Mouse (Mus musculus) liver, embryonic 14.5 days (tissue): ENCODE data around the gene Pkdcc. TPM values are rescaled to one million over a fixed set of nuclear protein-coding genes. Genes with fewer than 3 reads are reported as not detected.

Experiments
- ATAC-seq: fragments of 200-750 bp; cut with Nextera tagmentation; 2 replicates; pipeline ENCODE4 v1.8.0; 2017; ENCODE audit warnings: moderate number of reproducible peaks, mild to moderate bottlenecking, moderate library complexity; ENCODE audit not compliant: insufficient read depth
- DNase-seq, 3 experiments: peaks; one replicate each; pipeline ENCODE4 v3.0.0-alpha.2; 2012 to 2013; ENCODE audit warnings: low read depth in 3 of 3, low spot score in 3 of 3
- H3K27ac ChIP-seq: fragments of 300-500 bp; sonication (generic); 2 replicates; pipeline ENCODE4 v1.5.1; 2014; ENCODE audit warnings: moderate library complexity, mild to moderate bottlenecking, control low read depth, inconsistent platforms
- H3K27me3 ChIP-seq: fragments of 300-500 bp; sonication (generic); 2 replicates; pipeline ENCODE4 v1.6.1; 2014; ENCODE audit warnings: mild to moderate bottlenecking, low read length, moderate library complexity; ENCODE audit not compliant: control insufficient read depth, insufficient read depth
- H3K36me3 ChIP-seq: fragments of 300-500 bp; sonication (generic); replicated peaks from 2 replicates; pipeline ENCODE4 v1.6.1; 2014; ENCODE audit warnings: low read depth; ENCODE audit not compliant: control insufficient read depth, insufficient read depth
- H3K4me1 ChIP-seq, 2 experiments: fragments of 200-500 bp in 1 of 2; fragments of 300-500 bp in 1 of 2; sonication (generic) in 1 of 2; replicated peaks; 2 replicates each; pipeline ENCODE4 v1.6.1; 2012 to 2014; ENCODE audit warnings: antibody characterized with exemption in 1 of 2, inconsistent platforms in 1 of 2, low read length in 1 of 2; ENCODE audit not compliant: control insufficient read depth in 2 of 2, insufficient read depth in 2 of 2
- H3K4me2 ChIP-seq: fragments of 300-500 bp; sonication (generic); 2 replicates; pipeline ENCODE4 v1.6.1; 2014; ENCODE audit warnings: low read depth, mild to moderate bottlenecking, control low read depth, moderate library complexity
- H3K4me3 ChIP-seq, 2 experiments: fragments of 200-500 bp in 1 of 2; fragments of 300-500 bp in 1 of 2; sonication (generic) in 1 of 2; 2 replicates each; pipeline ENCODE4 v1.5.1; 2012 to 2014; ENCODE audit warnings: low read depth in 2 of 2, low read length in 2 of 2, mild to moderate bottlenecking in 2 of 2, control low read depth in 1 of 2, inconsistent platforms in 1 of 2, moderate library complexity in 1 of 2; ENCODE audit not compliant: insufficient read depth in 1 of 2
- H3K9ac ChIP-seq: fragments of 300-500 bp; sonication (generic); replicated peaks from 2 replicates; pipeline ENCODE4 v1.6.1; 2014; ENCODE audit warnings: mild to moderate bottlenecking, control low read depth, moderate library complexity
- H3K9me3 ChIP-seq: fragments of 300-500 bp; sonication (generic); 2 replicates; pipeline ENCODE4 v1.6.1; 2016; ENCODE audit warnings: low read length, mixed read lengths; ENCODE audit not compliant: control insufficient read depth
- CTCF ChIP-seq: IDR thresholded peaks from 2 replicates; pipeline ENCODE4 v1.5.1; 2016; ENCODE audit warnings: antibody characterized with exemption, low read depth, control low read depth
- EP300 ChIP-seq: IDR thresholded peaks from 2 replicates; pipeline ENCODE4 v1.6.1; 2016; ENCODE audit warnings: antibody characterized with exemption, low read depth
- WGBS: fragments of 180-500 bp; shearing (Covaris S2); extraction: QIAGEN DNeasy Blood & Tissue Kit; methylation state at CpG from one replicate; pipeline ENCODE4 v1.1.7; 2014; ENCODE audit not compliant: insufficient replicate concordance; 5-methylcytosine and 5-hydroxymethylcytosine counted together
- polyA plus RNA-seq, 2 experiments: library from polyadenylated mRNA; depleted of rRNA in 1 of 2; stranded (reverse) in 1 of 2; unstranded in 1 of 2; fragments of >200 nt; fragmentation: Nextera tagmentation in 1 of 2; extraction: Ambion mirVana in 1 of 2; gene quantifications; 2 replicates each; pipeline versions ENCODE4 v1.2.1 to v1.2.3; 2012 to 2014

Pkdcc gene
- polyA plus RNA-seq, 2 experiments: 2.3 to 14.7 TPM

DNA sequence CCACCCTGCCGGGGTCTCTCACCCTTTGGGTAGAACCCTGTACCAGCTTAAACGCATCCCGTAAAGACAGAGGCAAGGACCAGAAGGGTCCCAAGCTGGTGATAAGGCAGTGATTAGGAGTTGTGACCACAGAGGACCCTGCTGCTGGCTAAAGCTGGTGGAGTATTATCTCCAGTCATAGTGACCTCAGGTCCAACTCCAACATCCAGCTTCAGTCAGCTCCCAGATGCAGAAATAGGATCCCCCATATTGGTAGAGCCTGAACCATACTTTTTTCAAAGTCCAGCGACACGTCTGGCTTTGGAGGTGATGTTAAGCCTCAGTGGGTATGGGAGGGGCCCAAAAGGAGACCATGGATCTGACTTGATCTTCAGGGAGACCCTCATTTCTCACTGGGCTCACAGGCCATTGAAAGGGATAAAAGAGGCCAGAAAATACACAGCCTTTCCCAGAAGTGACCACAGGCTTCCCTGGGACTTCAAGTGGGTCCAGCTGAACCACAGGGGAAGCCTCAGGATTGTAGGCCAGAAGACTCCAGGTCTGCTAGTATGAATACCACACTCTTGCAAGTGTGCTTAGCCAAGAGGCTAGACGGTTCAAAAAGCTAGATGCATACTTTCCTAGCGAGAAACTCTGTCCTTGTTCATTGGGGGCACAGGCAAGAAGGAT lies 1.3 kb downstream of the Pkdcc start:
- TF ChIP-seq CTCF: no peak
- no peak for TF ChIP-seq EP300
- Histone ChIP-seq H3K27ac (no peak overlapping the region), H3K4me3 (peak overlapping the region; percentile 38 to 56), H3K9ac (no peak overlapping the region; the same call in 1 of the 2 replicates), H3K4me1 (peaks cover 0 to 20% of the 10 kb centered on the region in 2 experiments; a peak in 2 of 4 replicates), H3K36me3 (no peaks in the 10 kb centered on the region), H3K9me3 (no peaks in the 10 kb centered on the region), H3K27me3 (peaks cover 29% of the 10 kb centered on the region), H3K4me2 (peak overlapping the region; percentile 59)
- DNase-seq (no peak), ATAC-seq (no peak)
- 23% methylated on average over 7 of the region's 7 CpGs for WGBS

DNA sequence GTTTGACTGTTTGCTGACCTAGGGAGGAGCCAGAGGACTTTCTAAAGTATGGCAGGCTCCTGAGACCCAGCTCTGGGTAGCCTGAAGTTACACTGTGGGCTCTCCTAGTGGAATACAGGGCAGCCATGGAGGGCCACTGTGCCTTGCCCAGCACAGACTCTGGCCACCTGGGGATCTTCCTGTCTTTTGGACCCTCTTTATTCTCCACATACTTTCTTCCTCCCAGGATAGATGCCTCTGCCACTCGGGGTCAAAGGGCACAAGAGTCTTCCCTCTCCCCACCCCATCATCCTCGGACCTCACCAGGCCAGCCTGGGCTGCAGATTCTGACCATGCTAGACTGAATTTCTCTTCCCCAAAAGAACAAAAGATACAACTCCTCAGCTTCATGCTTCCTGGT lies 3.1 kb downstream of the Pkdcc start:
- no peaks in the 10 kb centered on the region for H3K9me3 ChIP-seq
- peak overlapping the region; percentile 59 for H3K4me2 ChIP-seq
- ATAC-seq (no peak), DNase-seq (no peak)
- H3K9ac ChIP-seq: no peak overlapping the region; the same call in 1 of the 2 replicates
- TF ChIP-seq CTCF (no peak), EP300 (no peak)
- H3K4me1 ChIP-seq: peaks cover 0 to 14% of the 10 kb centered on the region in 2 experiments; a peak in 2 of 4 replicates
- H3K4me3 ChIP-seq: peak overlapping the region in 1 of 2 experiments; percentile 31; a peak in 2 of 4 replicates
- no peak overlapping the region for H3K27ac ChIP-seq
- WGBS: 47% methylated on average over 2 of the region's 2 CpGs
- peaks cover 29% of the 10 kb centered on the region for H3K27me3 ChIP-seq
- no peaks in the 10 kb centered on the region for H3K36me3 ChIP-seq

DNA sequence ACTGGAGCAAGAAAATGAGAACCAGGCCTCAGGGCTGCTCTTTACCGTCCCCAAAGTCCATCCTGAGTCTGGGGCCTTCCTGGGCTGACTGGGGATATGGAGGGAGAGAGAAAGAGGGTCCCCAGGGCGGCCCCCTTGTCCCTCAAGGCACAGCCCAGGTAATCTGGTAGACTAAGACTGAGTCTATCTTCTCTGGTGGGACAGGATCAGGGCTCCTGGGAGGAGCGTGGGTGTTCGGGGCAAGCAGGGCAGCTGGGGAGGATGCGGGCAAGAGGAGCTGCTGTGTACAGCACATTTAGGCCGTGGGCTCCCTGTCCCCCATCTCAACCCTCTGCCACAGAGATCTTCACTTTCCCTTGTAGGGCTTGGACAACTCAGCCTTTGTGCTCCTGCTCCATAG lies 3.6 kb downstream of the Pkdcc start:
- Histone ChIP-seq H3K36me3 (no peaks in the 10 kb centered on the region), H3K9me3 (no peaks in the 10 kb centered on the region), H3K4me3 (0 out of 4 replicates have a peak overlapping the region, but pooled peaks of 1 of the 2 experiments have one; percentile 0), H3K27me3 (peaks cover 28% of the 10 kb centered on the region), H3K4me2 (peak overlapping the region; percentile 6; the same call in 1 of the 2 replicates), H3K9ac (no peak overlapping the region), H3K4me1 (peaks cover 0 to 13% of the 10 kb centered on the region in 2 experiments; a peak in 2 of 4 replicates), H3K27ac (no peak overlapping the region)
- DNase-seq (no peak), ATAC-seq (no peak)
- 55% methylated on average over 6 of the region's 6 CpGs for WGBS
- TF ChIP-seq EP300 (no peak), CTCF (no peak)

DNA sequence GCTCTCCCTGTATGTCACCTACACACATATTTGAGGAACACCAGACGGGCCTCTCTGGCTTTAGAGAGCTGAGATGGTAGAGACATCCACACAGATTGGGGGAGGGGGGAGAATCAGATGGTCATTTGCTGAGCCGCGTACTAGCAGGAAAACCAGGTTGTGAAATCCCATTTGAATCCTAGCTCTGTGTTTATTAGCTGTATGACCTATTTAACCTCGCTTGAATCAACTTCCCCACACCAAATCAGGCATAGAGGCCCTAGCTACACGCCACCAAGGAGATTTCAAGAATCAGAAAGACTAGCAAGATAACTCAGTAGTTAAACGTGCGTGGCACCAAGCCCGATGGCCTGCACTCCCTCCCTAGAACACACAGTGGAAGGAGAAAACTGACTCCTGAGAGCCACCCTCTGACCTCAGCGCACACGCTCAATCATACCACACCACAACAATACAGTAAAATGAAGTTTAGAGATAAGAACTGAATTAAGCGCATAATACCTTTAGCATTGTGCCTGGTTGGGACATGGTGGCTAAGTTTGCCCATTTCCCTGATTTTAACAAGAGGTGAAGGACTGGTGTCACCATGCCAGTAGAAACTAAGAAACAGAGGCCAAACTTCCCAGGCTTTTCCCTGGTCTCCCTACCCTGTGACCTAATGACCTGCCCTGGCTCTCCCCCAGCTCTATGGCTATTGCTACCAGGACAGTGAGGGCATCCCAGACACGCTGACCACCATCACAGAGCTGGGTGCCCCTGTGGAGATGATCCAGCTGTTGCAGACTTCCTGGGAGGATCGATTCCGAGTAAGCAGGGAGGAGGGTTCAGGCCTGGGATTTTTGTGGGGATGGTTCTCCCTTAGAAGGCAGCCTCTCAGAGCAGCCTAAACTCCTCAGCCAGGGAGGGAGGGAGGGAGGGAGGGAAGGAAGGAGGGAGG lies 4.5 kb downstream of the Pkdcc start:
- Histone ChIP-seq H3K4me1 (peaks cover 0 to 13% of the 10 kb centered on the region in 2 experiments; a peak in 2 of 4 replicates), H3K4me2 (peak overlapping the region; percentile 6; the same call in 1 of the 2 replicates), H3K9ac (no peak overlapping the region), H3K27me3 (peaks cover 20% of the 10 kb centered on the region), H3K27ac (no peak overlapping the region), H3K9me3 (no peaks in the 10 kb centered on the region), H3K36me3 (no peaks in the 10 kb centered on the region), H3K4me3 (0 out of 4 replicates have a peak overlapping the region, but pooled peaks of 1 of the 2 experiments have one; percentile 0)
- ATAC-seq (no peak), DNase-seq (no peak)
- 48% methylated on average over 14 of the region's 14 CpGs for WGBS
- no peak for TF ChIP-seq EP300
- TF ChIP-seq CTCF: no peak
